Mouse (Mus musculus) heart, embryonic 14.5 days (tissue): Measurements from ENCODE around the gene Cfap100. TPM values are rescaled to one million over a fixed set of nuclear protein-coding genes. Genes with fewer than 3 reads are reported as not detected.
A peak's percentile ranks its signal among the peaks of the same experiment; 100 is the strongest.

Source experiments
- ATAC-seq: fragments of 200-750 bp; cut with Nextera tagmentation; 2 replicates; pipeline ENCODE4 v1.8.0; 2017; ENCODE audit warnings: low read depth, moderate TSS enrichment; ENCODE audit not compliant: insufficient number of reproducible peaks, insufficient read depth, low FRiP score
- H3K27ac ChIP-seq, 2 experiments: fragments of 200-500 bp in 1 of 2; fragments of 300-500 bp in 1 of 2; sonication (generic) in 1 of 2; replicated peaks in 1 of 2; 2 replicates each; pipeline ENCODE4 v1.5.1; 2012 to 2014; ENCODE audit warnings: low read depth in 2 of 2, low read length in 2 of 2, control low read depth in 1 of 2, mild to moderate bottlenecking in 1 of 2, mixed read lengths in 1 of 2; ENCODE audit not compliant: control insufficient read depth in 1 of 2, insufficient read depth in 1 of 2
- H3K27me3 ChIP-seq: fragments of 300-500 bp; sonication (generic); 2 replicates; pipeline ENCODE4 v1.6.1; 2014; ENCODE audit warnings: mild to moderate bottlenecking, low read length, control low read depth; ENCODE audit not compliant: control insufficient read depth, insufficient read depth
- H3K36me3 ChIP-seq: fragments of 300-500 bp; sonication (generic); 2 replicates; pipeline ENCODE4 v1.6.1; 2014; ENCODE audit warnings: mild to moderate bottlenecking, control low read depth, low read length, mixed read lengths; ENCODE audit not compliant: control insufficient read depth, insufficient read depth
- H3K4me1 ChIP-seq, 2 experiments: fragments of 200-500 bp in 1 of 2; fragments of 300-500 bp in 1 of 2; sonication (generic) in 1 of 2; 2 replicates each; pipeline ENCODE4 v1.6.1; 2012 to 2014; ENCODE audit warnings: low read length in 2 of 2, control low read depth in 1 of 2, mixed read lengths in 1 of 2; ENCODE audit not compliant: control insufficient read depth in 2 of 2, insufficient read depth in 2 of 2
- H3K4me2 ChIP-seq: fragments of 300-500 bp; sonication (generic); 2 replicates; pipeline ENCODE4 v1.6.1; 2014; ENCODE audit warnings: mild to moderate bottlenecking, low read length
- H3K4me3 ChIP-seq, 2 experiments: fragments of 200-500 bp in 1 of 2; fragments of 300-500 bp in 1 of 2; sonication (generic) in 1 of 2; 2 replicates each; pipeline ENCODE4 v1.5.1; 2012 to 2014; ENCODE audit warnings: low read length in 2 of 2, mild to moderate bottlenecking in 2 of 2, control low read depth in 1 of 2, low read depth in 1 of 2, moderate library complexity in 1 of 2; ENCODE audit not compliant: control insufficient read depth in 1 of 2, insufficient read depth in 1 of 2
- H3K9ac ChIP-seq: fragments of 300-500 bp; sonication (generic); 2 replicates; pipeline ENCODE4 v1.6.1; 2014; ENCODE audit warnings: mild to moderate bottlenecking, low read length
- H3K9me3 ChIP-seq: fragments of 300-500 bp; sonication (generic); 2 replicates; pipeline ENCODE4 v1.6.1; 2016; ENCODE audit warnings: low read length, control low read depth; ENCODE audit not compliant: control insufficient read depth
- WGBS: fragments of 180-500 bp; shearing (Covaris S2); extraction: QIAGEN DNeasy Blood & Tissue Kit; methylation state at CpG from one replicate; pipeline ENCODE4 v1.1.7; 2014; 5-methylcytosine and 5-hydroxymethylcytosine counted together
- polyA plus RNA-seq: library from polyadenylated mRNA; unstranded; fragments of >200 nt; fragmentation: Nextera tagmentation; extraction: Ambion mirVana; gene quantifications from 2 replicates; pipeline ENCODE4 v1.2.1, GENCODE M21; 2014

Gene Cfap100
- polyA plus RNA-seq, 1 experiment from 2014 or later: 0.30 TPM

- Histone ChIP-seq H3K4me3 (no peak overlapping the region), H3K4me1 (peaks cover 10 to 15% of the 10 kb centered on the region in 2 experiments), H3K9me3 (no peaks in the 10 kb centered on the region), H3K36me3 (peaks cover 22% of the 10 kb centered on the region), H3K9ac (no peak overlapping the region), H3K27ac (no peak overlapping the region), H3K4me2 (no peak overlapping the region), H3K27me3 (peaks cover 18% of the 10 kb centered on the region)
- ATAC-seq: no peak
- 89% methylated on average over 11 of the region's 11 CpGs for WGBS
Measured at GRCm38 (mm10) chr6:90465028-90465640, 36.5 kb upstream of the Cfap100 start.

- Histone ChIP-seq H3K4me3 (peak overlapping the region; percentile 72 to 80), H3K27ac (peak overlapping the region; percentile 69 to 85), H3K36me3 (peaks cover 22% of the 10 kb centered on the region), H3K9ac (peak overlapping the region; percentile 35), H3K4me1 (peaks cover 10 to 15% of the 10 kb centered on the region in 2 experiments), H3K27me3 (peaks cover 18% of the 10 kb centered on the region), H3K4me2 (peak overlapping the region; percentile 99), H3K9me3 (no peaks in the 10 kb centered on the region)
- 26% methylated on average over 7 of the region's 7 CpGs for WGBS
- no peak for ATAC-seq
Measured at GRCm38 (mm10) chr6:90463890-90464421, 35.4 kb upstream of the Cfap100 start.

GRCm38 (mm10) chr6:90463228-90463862, 34.7 kb upstream of the Cfap100 start:
- peaks cover 10 to 15% of the 10 kb centered on the region in 2 experiments for H3K4me1 ChIP-seq
- ATAC-seq: peak; percentile 91
- no peaks in the 10 kb centered on the region for H3K9me3 ChIP-seq
- H3K4me2 ChIP-seq: peak overlapping the region; percentile 99
- H3K9ac ChIP-seq: peak overlapping the region; percentile 83
- peaks cover 22% of the 10 kb centered on the region for H3K36me3 ChIP-seq
- H3K27me3 ChIP-seq: peaks cover 18% of the 10 kb centered on the region
- WGBS: under 1% methylated on average over 31 of the region's 31 CpGs
- peak overlapping the region; percentile 69 to 85 for H3K27ac ChIP-seq
- H3K4me3 ChIP-seq: peak overlapping the region; percentile 72 to 80

GRCm38 (mm10) chr6:90462841-90463227, 34.2 kb upstream of the Cfap100 start:
- Histone ChIP-seq H3K9me3 (no peaks in the 10 kb centered on the region), H3K27me3 (peaks cover 18% of the 10 kb centered on the region), H3K9ac (peak overlapping the region; percentile 83), H3K4me3 (peak overlapping the region; percentile 72 to 80), H3K27ac (peak overlapping the region; percentile 61 to 85), H3K4me1 (peaks cover 10 to 15% of the 10 kb centered on the region in 2 experiments), H3K36me3 (peaks cover 16% of the 10 kb centered on the region), H3K4me2 (peak overlapping the region; percentile 99)
- WGBS: under 1% methylated on average over 38 of the region's 38 CpGs
- ATAC-seq: peak; percentile 36; the same call in 1 of the 2 replicates

- H3K27ac ChIP-seq: peak within 1 kb of the TSS; percentile 61 to 85
- H3K4me3 ChIP-seq: peak within 1 kb of the TSS; percentile 72 to 80
- ATAC-seq: peak; percentile 45
- H3K9me3 ChIP-seq: no peaks in the 10 kb centered on the region
- H3K9ac ChIP-seq: peak within 1 kb of the TSS; percentile 83
- H3K36me3 ChIP-seq: peaks cover 11% of the 10 kb centered on the region
- peaks cover 10 to 15% of the 10 kb centered on the region in 2 experiments for H3K4me1 ChIP-seq
- peak within 1 kb of the TSS; percentile 99 for H3K4me2 ChIP-seq
- WGBS: under 1% methylated on average over 70 of the region's 70 CpGs
- H3K27me3 ChIP-seq: peaks cover 18% of the 10 kb centered on the region
Measured at GRCm38 (mm10) chr6:90462181-90462706, 33.6 kb upstream of the Cfap100 start, which contains the start of gene Klf15. Gene Klf15, plus strand, starts transcription at chr6:90462576.

- no peak overlapping the region for H3K27ac ChIP-seq
- peaks cover 18% of the 10 kb centered on the region for H3K27me3 ChIP-seq
- peak overlapping the region; percentile 72 to 80 for H3K4me3 ChIP-seq
- peaks cover 10 to 15% of the 10 kb centered on the region in 2 experiments for H3K4me1 ChIP-seq
- peak overlapping the region; percentile 83 for H3K9ac ChIP-seq
- peak overlapping the region; percentile 99 for H3K4me2 ChIP-seq
- WGBS: 18% methylated on average over 12 of the region's 12 CpGs
- no peaks in the 10 kb centered on the region for H3K9me3 ChIP-seq
- ATAC-seq: no peak
- peaks cover 6% of the 10 kb centered on the region for H3K36me3 ChIP-seq
Measured at GRCm38 (mm10) chr6:90461771-90462170, 33.2 kb upstream of the Cfap100 start.

GRCm38 (mm10) chr6:90461181-90461580, 32.6 kb upstream of the Cfap100 start:
- 41% methylated on average over 2 of the region's 2 CpGs for WGBS
- peaks cover 10 to 15% of the 10 kb centered on the region in 2 experiments for H3K4me1 ChIP-seq
- ATAC-seq: no peak
- no peak overlapping the region for H3K4me3 ChIP-seq
- no peaks in the 10 kb centered on the region for H3K36me3 ChIP-seq
- no peak overlapping the region for H3K9ac ChIP-seq
- H3K27ac ChIP-seq: no peak overlapping the region
- peaks cover 18% of the 10 kb centered on the region for H3K27me3 ChIP-seq
- no peak overlapping the region for H3K4me2 ChIP-seq
- no peaks in the 10 kb centered on the region for H3K9me3 ChIP-seq
